Mouse (Mus musculus) small intestine, adult 2 months (tissue): ENCODE measurements around the gene Gm10681. TPM values are rescaled to one million over a fixed set of nuclear protein-coding genes. Genes with fewer than 3 reads are reported as not detected.
"Not testable (repeated sequence)": the region's sequence is repeated elsewhere in the genome, so short reads cannot be mapped to it uniquely, and the experiment has no call there.

Experiments used
- H3K27ac ChIP-seq: fragments of 200-500 bp; 2 replicates; pipeline ENCODE4 v1.5.1; 2012; ENCODE audit warnings: low read depth, low read length, control low read depth, inconsistent platforms; ENCODE audit not compliant: insufficient read depth
- H3K27me3 ChIP-seq: fragments of 200-500 bp; 2 replicates; pipeline ENCODE4 v1.6.1; 2012; ENCODE audit warnings: mild to moderate bottlenecking, moderate library complexity, low read length, inconsistent platforms; ENCODE audit not compliant: control insufficient read depth, insufficient read depth
- H3K36me3 ChIP-seq: fragments of 200-500 bp; 2 replicates; pipeline ENCODE4 v1.6.1; 2012; ENCODE audit warnings: mild to moderate bottlenecking, low read length, control low read depth, inconsistent platforms; ENCODE audit not compliant: control insufficient read depth, insufficient read depth
- H3K4me1 ChIP-seq: fragments of 200-500 bp; 2 replicates; pipeline ENCODE4 v1.6.1; 2012; ENCODE audit warnings: low read length, inconsistent platforms, mixed read lengths; ENCODE audit not compliant: control insufficient read depth, insufficient read depth, insufficient read length
- H3K4me3 ChIP-seq: fragments of 200-500 bp; 2 replicates; pipeline ENCODE4 v1.5.1; 2012; ENCODE audit warnings: low read depth, mild to moderate bottlenecking, control low read depth, inconsistent platforms, low read length, moderate library complexity
- CTCF ChIP-seq: fragments of 200-500 bp; IDR thresholded peaks from 2 replicates; pipeline ENCODE4 v1.5.1; 2012; ENCODE audit warnings: low read depth, mild to moderate bottlenecking, control low read depth, inconsistent platforms, low read length, moderate library complexity, mixed read lengths; ENCODE audit not compliant: insufficient replicate concordance, insufficient read length; ENCODE audit errors: extremely low read depth
- POLR2A ChIP-seq: fragments of 200-500 bp; IDR thresholded peaks from 2 replicates; pipeline ENCODE4 v1.6.1; 2012; ENCODE audit warnings: low read depth, mild to moderate bottlenecking, control low read depth, inconsistent platforms, low read length, moderate library complexity
- WGBS: fragments of 180-500 bp; shearing (Covaris S2); methylation state at CpG from one replicate; pipeline ENCODE4 v1.1.7; 2018; 5-methylcytosine and 5-hydroxymethylcytosine counted together
- polyA plus RNA-seq: library from polyadenylated mRNA; depleted of rRNA; stranded (reverse); fragments of >200 nt; gene quantifications from 2 replicates; pipeline ENCODE4 v1.2.3, GENCODE M21; 2012

Gene Gm10681
- polyA plus RNA-seq, 1 experiment: not detected

- TF ChIP-seq POLR2A (no peak), CTCF (no peak)
- Histone ChIP-seq H3K27ac (no peak overlapping the region), H3K4me3 (no peak overlapping the region), H3K36me3 (no peaks in the 10 kb centered on the region), H3K4me1 (no peaks in the 10 kb centered on the region), H3K27me3 (no peaks in the 10 kb centered on the region)
- WGBS: 66% methylated on average over 2 of the region's 2 CpGs
Observed at GRCm38 (mm10) chr3:98587721-98588120, 886 bp downstream of the Gm10681 start.

- not testable (repeated sequence) for H3K4me1 ChIP-seq, H3K36me3 ChIP-seq, H3K27me3 ChIP-seq, H3K27ac ChIP-seq, H3K4me3 ChIP-seq
Observed at GRCm38 (mm10) chr3:98582622-98583021, 6.0 kb downstream of the Gm10681 start.

- no CpG with 5 or more reads among the region's 1 CpGs for WGBS
- H3K36me3 ChIP-seq, H3K27ac ChIP-seq, H3K4me1 ChIP-seq, H3K27me3 ChIP-seq, H3K4me3 ChIP-seq: not testable (repeated sequence)
Observed at GRCm38 (mm10) chr3:98582202-98582601, 6.4 kb downstream of the Gm10681 start.

GRCm38 (mm10) chr3:98581024-98581423 is 7.6 kb downstream of the Gm10681 start:
- not testable (repeated sequence) for H3K4me1 ChIP-seq, H3K27ac ChIP-seq, H3K36me3 ChIP-seq, H3K27me3 ChIP-seq, H3K4me3 ChIP-seq
- 90% methylated on average over 1 of the region's 1 CpGs for WGBS

GRCm38 (mm10) chr3:98567717-98568116 is 20.9 kb downstream of the Gm10681 start:
- not testable (repeated sequence) for H3K4me3 ChIP-seq, H3K36me3 ChIP-seq, H3K27ac ChIP-seq, H3K27me3 ChIP-seq, H3K4me1 ChIP-seq
- WGBS: 81% methylated on average over 2 of the region's 2 CpGs

- not testable (repeated sequence) for H3K27ac ChIP-seq, H3K36me3 ChIP-seq, H3K4me1 ChIP-seq, H3K27me3 ChIP-seq, H3K4me3 ChIP-seq
- WGBS: no CpG with 5 or more reads among the region's 3 CpGs
Observed at GRCm38 (mm10) chr3:98564894-98565293, 23.7 kb downstream of the Gm10681 start.

- H3K27ac ChIP-seq, H3K36me3 ChIP-seq, H3K4me1 ChIP-seq, H3K4me3 ChIP-seq, H3K27me3 ChIP-seq: not testable (repeated sequence)
- no CpG with 5 or more reads among the region's 2 CpGs for WGBS
Observed at GRCm38 (mm10) chr3:98563831-98564230, 24.8 kb downstream of the Gm10681 start.

GRCm38 (mm10) chr3:98560711-98561110 is 27.9 kb downstream of the Gm10681 start:
- H3K27ac ChIP-seq, H3K36me3 ChIP-seq, H3K4me1 ChIP-seq, H3K27me3 ChIP-seq, H3K4me3 ChIP-seq: not testable (repeated sequence)
- WGBS: no CpG with 5 or more reads among the region's 5 CpGs

GRCm38 (mm10) chr3:98550832-98551231 is 37.8 kb downstream of the Gm10681 start:
- not testable (repeated sequence) for H3K4me3 ChIP-seq, H3K27me3 ChIP-seq
- no CpG with 5 or more reads among the region's 1 CpGs for whole genome bisulfite sequencing

GRCm38 (mm10) chr3:98550215-98550614 is 38.4 kb downstream of the Gm10681 start:
- H3K27ac ChIP-seq, H3K4me1 ChIP-seq, H3K27me3 ChIP-seq, H3K36me3 ChIP-seq, H3K4me3 ChIP-seq: not testable (repeated sequence)
- WGBS: no CpG with 5 or more reads among the region's 2 CpGs

More at GRCm38 (mm10) chr3:98550832-98551231, 37.8 kb downstream of the Gm10681 start:
- H3K4me1 ChIP-seq, H3K36me3 ChIP-seq, H3K27ac ChIP-seq: not testable (repeated sequence)

- not testable (repeated sequence) for H3K4me1 ChIP-seq, H3K27me3 ChIP-seq, H3K4me3 ChIP-seq, H3K27ac ChIP-seq, H3K36me3 ChIP-seq
- 88% methylated on average over 1 of the region's 1 CpGs for WGBS
Observed at GRCm38 (mm10) chr3:98548495-98548894, 40.1 kb downstream of the Gm10681 start.

GRCm38 (mm10) chr3:98547641-98548040 is 41.0 kb downstream of the Gm10681 start:
- H3K27me3 ChIP-seq, H3K36me3 ChIP-seq, H3K27ac ChIP-seq, H3K4me1 ChIP-seq, H3K4me3 ChIP-seq: not testable (repeated sequence)
